Mouse (Mus musculus): ENCODE measurements around the gene Enthd1. TPM values are rescaled to one million over a fixed set of nuclear protein-coding genes. Genes with fewer than 3 reads are reported as not detected.

The Enthd1 gene
- total RNA-seq, 2 experiments from 2014 or later = not detected

DNA sequence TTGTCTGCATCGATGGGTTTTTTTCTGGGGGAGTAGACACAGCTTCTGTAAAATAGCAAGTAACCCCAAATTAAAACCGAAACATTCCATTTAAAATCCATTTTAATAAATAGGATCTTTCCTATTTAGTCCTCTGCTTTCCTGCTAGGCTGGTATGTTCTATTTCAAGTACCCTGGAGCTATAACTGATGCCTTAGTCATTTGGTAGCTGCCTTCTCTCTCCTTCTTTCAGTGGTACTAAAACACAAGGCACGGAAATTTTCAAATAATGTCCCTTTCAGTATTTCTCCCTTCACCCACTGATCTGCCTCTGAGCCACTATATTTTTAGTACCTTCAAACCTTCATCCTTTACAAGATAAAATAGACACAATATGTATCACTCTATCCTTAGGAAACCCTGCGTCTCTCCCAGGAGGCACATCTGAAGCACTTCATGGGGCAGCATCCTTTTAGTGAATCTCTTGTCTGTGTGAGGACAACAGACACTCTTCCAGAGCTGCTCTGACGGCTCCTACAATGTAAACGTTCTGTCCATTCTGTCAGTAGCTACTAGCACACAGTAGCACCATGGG lies 90.4 kb downstream of the Enthd1 start:
- DNase-seq = no peak

DNA sequence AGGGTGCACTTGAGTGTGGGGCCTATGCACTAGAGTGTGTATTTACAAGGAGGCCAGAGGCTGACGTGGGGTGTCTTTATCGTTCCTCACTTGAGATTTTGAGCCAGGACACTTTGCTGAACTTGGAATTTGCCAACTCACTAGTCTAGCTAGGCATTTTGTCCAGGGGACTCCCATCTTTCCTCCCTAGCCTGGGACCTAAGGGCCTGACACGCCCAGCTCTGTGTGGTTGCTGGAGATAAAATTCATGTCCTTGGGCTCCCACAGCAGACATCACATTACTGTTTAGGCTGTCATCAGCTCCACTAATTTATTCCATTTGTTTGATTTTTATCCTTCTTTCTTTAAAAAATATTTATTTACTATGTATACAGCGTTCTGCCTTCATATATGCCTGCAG lies 97.1 kb downstream of the Enthd1 start:
- no peak for DNase-seq

DNA sequence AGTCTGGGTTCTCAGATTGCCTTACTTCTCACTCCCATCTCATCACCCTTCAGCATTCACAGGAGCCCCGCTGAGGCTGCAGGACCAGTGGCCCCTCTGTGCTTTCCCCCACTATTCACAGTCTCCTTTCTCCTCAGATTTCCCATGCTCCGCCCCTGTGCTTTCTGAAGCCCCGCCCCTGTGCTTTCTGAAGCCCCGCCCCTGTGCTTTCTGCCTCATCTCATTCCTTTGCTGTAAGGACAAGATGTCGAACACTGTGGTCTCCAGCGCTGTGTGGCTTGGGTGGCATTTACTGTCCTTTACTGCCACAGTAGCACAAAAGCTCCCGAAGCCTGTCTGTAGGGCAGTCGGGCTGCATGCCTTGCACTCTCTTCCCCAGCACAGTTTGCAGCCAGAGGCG lies 102.8 kb downstream of the Enthd1 start:
- DNase-seq = peak; percentile 22

DNA sequence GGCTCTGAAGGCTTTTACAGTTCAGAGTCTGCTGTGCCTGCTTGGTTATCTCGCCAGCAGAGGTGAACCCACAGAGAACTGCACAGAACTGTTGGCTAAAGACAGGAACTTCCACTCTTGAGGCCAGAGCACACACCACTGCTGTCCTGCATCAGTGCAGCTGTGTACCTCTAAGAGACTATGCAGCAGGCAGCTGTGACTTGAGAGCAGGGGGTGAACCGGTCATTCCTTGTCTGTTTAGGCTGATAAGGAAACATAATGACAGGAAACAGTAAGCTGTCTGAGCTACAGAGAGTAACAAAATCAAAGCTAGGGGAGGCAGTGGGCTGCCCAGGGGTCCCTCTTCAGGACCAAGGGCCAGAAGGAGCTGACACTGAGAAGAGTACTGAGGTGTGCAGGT lies 103.5 kb downstream of the Enthd1 start:
- DNase-seq = no peak

DNA sequence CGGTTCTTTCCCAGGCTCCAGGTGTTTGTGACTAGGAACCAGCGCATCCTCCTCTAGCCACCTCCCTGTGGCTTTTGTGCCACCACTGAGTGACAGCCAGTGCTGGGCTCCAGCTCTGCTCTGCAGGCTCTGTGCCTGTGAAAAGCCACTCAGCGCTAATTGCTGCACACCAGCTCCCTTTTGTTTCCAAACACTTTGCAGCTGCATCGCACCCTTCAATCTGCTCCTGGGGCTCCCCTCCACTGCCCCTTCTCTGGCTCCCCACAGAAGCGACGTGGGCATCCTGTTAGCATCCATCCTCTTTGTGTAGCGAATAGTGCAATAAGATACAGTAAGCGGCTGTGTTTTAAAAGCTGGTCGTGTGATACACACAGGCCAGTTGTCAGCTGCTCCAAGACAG lies 104.9 kb downstream of the Enthd1 start:
- no peak for DNase-seq

DNA sequence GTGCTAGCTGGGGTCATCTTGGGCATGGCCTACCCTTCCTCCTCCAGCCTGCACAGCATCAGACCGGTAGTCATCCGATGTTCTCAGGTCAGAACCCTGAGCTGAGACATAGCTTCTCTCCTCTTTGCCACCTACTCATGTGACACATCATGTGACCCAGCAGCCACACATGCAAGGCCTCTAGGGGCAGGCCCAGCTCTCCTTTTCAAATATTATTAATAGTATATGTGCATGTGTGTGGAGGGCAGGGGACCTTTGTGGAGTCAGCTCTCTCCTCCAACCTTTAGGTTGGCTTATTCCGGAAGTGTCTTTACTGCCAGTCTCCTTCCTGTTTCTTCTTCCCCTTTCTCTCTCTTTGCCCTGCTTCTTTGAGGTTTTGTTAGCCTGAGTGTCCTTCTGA lies 107.0 kb downstream of the Enthd1 start:
- no peak for DNase-seq

DNA sequence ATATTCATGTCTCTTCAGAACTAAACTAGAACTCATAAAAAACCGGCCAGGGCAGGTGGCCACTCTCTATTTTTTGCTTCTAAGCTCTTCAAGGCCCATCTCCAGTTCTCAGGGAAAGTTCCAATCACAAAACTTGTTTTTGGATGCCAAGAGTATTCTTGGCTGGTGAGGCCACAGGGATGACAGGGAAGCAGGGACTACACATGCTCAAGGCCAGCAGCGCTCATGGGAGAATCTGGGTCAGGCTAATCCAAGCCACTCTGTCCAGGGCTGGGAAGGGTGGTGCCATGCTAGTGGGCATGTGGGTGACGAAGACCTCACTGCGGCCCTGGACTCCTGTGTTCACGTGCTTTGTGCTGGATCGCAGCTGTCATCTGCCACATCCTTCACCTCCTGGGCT lies 110.5 kb downstream of the Enthd1 start:
- DNase-seq = no peak

DNA sequence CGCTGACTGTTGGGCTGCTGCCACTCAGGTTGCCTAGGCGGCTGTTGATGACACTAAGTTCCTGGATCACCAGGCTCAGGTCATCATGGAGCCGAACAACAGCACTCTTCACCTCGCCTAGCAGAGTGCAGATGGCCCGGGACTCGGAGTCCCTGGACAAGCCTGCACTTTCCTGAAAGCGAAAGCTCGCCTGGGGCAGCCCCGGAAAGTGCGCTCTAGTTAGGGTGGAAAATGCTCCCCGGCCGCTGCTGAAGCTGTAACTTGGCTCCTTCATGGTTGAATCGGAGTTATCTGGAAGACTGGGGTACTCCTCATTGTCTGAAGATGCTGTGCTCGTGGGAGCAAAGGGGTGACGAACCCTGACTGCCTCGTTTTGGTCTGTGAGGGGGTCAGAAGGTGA lies 112.5 kb downstream of the Enthd1 start:
- DNase-seq = no peak

DNA sequence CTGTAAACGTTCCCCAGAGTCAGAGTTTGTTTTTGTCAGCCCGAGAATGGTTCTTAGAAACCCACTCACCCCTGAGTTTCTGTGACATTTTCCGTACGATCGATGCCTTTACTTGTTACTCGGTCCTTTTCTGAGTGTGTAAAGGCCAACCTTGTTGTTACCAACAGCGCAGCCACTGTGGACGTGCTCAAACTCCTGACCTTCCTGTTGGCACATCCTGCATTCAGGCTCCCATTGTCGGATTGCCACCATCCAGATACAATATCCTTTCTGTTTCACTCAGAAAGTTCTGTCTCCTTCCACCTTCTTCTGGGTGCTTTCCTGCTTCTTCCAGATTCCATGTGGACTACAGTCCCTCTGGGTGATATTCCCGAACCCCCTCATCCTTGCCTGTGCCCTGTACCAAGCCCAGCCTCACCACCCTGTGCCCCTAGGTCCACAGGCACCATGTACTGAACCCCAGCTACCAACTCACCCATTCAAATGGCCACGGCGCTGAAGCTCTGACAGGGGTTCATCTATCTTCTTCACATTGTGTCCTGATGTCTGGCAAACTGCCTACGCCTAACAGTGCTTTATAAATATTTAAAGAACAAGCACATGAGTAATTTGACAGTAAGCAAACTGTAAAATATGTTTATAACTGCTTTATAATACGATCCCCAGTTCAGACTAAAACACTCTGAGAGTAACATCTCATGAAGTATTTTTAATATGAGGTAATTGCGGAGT lies 118.8 kb downstream of the Enthd1 start:
- no peak for DNase-seq

DNA sequence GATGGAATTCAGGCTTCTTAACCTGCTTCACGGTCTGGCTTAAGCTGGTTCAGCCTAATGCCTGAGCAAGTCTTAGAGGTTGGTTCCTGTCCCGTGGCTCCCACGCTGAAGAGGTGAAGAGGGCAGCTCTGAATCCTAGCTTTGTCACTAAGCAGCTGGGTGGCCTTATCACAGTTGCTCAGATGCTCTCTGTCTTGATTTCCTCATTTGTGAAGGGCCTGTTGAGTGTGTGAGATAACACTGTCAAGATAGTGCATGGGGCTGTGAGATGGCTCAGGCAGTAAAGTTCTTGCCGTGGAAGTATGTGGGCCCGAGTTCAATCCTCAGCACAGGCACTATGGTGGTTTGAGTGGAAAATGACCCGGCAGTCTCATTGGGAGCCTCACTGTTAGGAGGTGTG lies 124.8 kb downstream of the Enthd1 start:
- no peak for DNase-seq

DNA sequence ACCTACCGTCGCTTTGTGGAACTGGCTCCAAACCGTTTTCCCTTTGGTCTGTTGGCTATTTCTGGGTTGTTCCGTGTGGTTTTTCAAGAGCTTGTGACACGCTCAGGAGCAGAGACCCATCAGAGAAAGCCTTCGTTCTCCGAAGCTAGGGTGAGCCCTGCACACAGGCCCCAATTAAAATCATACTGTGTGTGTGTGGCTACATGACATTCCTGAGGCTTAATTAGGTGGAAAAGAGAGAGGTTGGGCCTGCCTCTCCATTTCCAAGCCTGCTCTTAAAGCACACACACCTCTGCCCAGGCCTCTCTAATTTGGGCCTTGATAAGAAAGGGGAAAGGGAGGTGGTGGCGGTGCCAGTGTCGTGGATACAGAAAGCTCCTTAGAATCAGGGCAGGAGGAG lies 126.5 kb downstream of the Enthd1 start:
- no peak for DNase-seq

DNA sequence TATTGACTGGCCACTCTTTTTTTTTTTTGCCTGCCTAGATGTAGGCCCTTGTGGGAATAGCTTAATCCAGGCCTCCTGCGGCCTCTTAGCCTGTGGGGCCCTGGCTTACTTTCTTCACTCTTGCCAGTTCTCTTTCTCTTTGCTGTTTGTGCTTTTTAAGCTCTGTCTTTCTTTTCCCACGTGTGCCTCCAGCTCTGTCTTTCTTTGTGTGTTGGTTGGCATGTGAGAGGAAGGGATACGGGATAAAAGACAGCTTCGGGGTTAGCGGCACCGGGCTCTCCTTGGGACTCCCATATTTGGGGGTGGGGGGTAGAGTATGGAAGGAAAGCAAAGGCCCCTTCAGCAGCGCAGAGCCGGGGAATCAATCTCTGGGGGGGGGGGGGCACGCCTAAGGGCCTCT lies 127.0 kb downstream of the Enthd1 start:
- DNase-seq = no peak

DNA sequence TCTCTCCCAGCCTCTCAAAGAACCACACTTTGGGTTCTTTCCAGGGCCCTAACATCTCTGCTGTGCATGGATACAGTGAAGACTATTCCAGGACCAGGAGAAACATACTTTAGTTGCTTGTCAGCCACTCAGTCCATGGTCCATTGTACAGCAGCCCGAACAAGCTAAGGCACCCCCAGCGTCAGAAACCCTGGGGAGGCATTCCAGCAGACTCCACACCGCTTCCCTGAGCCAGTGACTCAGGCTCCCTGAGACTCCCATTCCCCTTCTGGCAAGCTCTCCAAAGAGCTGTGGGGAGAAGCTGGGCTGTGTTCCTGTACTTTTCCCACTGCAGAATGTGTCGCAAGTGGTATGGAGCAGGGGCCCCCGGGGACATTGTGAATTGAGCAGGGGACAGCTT lies 128.0 kb downstream of the Enthd1 start:
- DNase-seq = no peak

DNA sequence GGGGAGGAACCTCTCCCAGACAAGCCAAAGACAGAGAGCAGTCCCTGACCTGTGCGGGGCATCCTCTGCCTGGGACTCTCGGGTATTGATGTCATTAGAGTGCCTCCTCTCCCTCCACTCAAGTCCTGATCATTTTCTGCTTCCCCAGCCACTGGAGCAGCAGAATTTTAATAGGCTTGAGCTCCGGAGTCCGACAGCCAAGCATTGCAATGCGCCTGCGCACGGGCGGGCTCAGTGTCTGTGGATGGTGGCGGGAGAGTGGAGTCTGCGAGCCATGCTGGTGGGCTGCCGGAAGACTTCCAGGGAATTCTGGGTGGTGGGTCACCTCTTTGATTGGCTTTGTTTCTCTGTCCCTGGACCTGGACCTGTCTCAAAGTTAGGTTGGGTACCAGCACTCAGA lies 134.6 kb downstream of the Enthd1 start:
- DNase-seq = no peak

DNA sequence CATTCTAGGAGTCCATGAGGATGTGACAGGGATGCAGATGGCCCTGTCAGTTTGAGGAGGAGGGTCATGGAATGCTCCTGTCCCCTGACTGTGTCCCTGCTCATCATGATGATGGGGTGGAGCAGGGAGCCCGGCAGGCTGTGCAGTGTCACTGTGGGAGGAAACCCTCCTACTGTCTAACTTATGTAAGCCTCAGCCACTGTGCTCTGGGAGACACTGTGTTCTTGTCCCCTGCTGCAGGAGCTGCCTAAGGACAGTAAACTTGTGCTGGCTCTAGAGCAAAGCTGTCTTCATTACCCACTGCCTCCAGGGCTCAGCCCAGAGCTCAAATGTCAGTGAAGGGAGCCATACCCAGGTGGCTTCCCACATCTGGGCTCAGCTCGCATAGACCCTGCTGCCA lies 146.8 kb downstream of the Enthd1 start:
- no peak for DNase-seq

DNA sequence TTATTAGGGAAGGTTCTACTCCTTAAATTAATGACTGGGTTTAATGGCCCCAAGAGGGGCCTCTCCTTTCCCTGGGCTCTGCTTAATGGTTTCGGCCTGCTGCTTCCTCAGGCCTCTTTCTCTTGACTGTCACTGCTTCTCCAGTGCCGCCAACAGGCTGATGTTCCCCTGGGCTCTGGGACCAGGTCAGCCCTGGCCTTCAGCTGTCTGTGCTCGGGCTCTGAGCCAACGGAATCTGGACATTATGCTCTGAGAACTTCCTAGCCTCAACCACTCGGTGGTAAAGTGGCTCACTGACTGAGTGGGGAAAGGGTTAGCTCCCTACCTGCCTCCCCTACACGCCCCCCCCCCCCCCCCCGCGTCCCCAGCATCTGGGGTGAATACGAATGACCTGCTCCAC lies 147.9 kb downstream of the Enthd1 start:
- no peak for DNase-seq

DNA sequence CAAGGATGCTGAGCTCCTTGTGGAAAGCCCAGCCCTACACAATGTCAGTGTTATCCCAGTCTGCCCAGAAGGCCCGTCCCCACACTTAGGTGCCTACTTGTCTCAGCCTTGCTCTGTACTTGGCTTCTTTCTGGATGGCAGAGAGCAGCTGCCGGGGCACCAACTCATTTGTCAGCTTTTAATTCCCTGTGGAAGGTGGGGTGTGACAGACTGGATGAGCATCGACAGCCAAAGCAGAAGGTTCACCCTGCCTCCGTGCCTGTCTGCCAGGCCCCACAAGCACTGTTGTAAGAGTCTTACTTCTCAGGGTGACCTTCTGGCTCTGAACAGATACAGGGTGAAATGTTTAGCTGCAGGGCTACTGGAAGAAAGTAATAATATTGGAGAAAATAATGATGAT lies 149.8 kb downstream of the Enthd1 start:
- no peak for DNase-seq

DNA sequence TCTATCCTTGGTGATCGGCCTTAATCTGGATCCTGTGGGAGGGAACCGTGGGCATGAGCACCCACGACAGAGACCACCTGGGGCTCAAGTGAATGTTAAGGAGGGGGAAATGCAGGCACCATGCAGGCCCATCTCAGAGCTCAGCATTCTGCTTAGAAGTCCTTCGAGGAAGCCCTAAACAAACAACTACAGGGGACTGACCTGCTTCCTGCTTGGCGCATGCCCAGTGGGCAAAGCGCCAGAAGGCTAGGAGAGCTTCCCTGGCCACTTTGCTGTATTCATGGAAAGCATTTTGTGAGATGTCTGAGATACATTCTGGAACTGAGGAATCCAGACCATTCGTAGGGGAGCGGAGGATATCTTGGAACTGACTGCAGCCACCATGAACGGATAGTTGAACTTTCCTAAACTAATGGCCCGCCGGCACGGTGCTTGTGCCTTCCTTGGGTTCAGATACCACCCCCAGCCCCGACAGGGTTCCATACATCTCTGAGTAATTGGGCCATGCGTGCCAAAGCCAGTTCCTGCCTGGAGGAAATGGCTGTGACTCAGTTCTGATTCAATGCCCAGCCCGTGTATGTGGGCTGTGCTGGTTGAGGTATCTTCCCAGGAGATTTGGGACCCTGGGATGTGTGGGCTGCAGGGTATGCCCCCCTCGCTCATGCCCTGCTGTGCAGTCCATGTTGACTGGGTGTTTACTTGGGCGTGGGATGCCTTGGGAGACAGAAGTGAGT lies 150.8 kb downstream of the Enthd1 start:
- DNase-seq = peak; percentile 51

DNA sequence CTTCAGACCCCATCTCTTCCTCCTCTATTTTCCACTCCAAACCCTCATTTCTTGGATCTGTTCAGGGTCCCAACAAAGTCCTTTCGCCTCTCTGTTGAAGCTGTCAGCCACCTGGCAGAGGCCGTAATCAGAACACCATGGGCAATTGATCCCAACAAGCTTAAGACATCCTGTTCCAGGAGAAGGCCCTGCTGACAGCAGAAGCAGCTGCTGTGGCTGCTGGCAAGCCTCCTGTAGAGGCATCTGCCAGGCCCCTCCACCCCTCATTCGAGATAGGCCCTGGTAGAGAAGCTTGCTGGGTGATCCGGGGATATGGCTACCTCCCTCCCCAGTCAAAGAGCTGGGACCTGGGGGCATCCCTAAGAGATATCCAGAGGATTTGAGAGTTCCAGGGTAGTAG lies 151.9 kb downstream of the Enthd1 start:
- no peak for DNase-seq

DNA sequence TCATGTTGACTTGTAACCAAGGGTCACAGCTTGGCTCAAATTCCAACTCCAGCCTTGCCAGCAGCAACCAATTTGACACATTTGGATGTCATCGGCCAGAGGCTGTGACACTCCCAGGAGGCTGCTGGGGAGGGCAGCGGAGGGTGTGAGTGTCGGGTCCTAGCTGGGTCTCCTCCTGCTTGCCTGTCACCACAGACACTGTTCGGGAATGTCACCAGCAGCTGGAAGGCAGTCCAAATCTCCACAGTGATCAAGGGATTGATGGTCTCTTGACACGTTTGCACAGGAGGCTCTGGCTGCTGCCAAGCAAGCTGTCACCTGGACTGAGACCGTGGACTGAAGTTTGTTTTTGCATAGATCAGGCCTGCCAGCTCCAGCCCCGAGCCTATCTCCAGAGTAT lies 154.3 kb downstream of the Enthd1 start:
- DNase-seq = no peak

DNA sequence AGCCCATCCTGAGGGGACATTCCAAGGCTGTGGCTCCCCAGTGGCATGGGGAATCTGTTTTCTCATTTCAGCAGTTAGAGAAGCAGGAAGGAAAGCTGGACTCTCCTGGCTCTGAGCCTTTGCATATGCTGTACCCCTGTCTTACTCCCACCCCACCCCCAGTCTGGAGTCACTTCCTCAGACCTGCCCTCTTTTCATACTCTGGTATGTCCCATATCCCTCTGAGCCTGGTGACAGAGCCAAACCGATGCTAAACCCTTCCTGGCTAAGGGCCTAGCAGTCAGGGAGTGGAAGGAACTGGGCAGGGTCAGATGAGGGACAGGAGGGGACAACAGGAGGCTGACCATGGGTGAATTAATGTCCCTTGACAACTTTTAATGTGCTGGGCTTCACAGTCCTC lies 157.1 kb downstream of the Enthd1 start:
- peak; percentile 32 for DNase-seq

Data from heart, postnatal 4 days (tissue).